Mouse (Mus musculus): Measurements from ENCODE around the gene Kif16b.
A peak's percentile ranks its signal among the peaks of the same experiment; 100 is the strongest.

Kif16b gene

GRCm38 (mm10) chr2:142731016-142731777 is 170.1 kb downstream of the Kif16b start:
- no peak for DNase-seq

- no peak for DNase-seq
Observed at GRCm38 (mm10) chr2:142724215-142725001, 176.9 kb downstream of the Kif16b start.

GRCm38 (mm10) chr2:142720174-142720573 is 181.2 kb downstream of the Kif16b start:
- DNase-seq: no peak

- no peak for DNase-seq
Observed at GRCm38 (mm10) chr2:142718998-142719397, 182.3 kb downstream of the Kif16b start.

GRCm38 (mm10) chr2:142717591-142717990 is 183.7 kb downstream of the Kif16b start:
- DNase-seq: no peak

GRCm38 (mm10) chr2:142715912-142716260 is 185.4 kb downstream of the Kif16b start:
- no peak for DNase-seq

- no peak for DNase-seq
Observed at GRCm38 (mm10) chr2:142715186-142715911, 186.0 kb downstream of the Kif16b start.

GRCm38 (mm10) chr2:142712727-142713126 is 188.6 kb downstream of the Kif16b start:
- no peak for DNase-seq

GRCm38 (mm10) chr2:142709326-142709725 is 192.0 kb downstream of the Kif16b start:
- no peak for DNase-seq

- no peak for DNase-seq
Observed at GRCm38 (mm10) chr2:142700689-142701088, 200.6 kb downstream of the Kif16b start.

- DNase-seq: peak; percentile 13
Observed at GRCm38 (mm10) chr2:142698650-142699049, 202.7 kb downstream of the Kif16b start.

GRCm38 (mm10) chr2:142694936-142695331 is 206.4 kb downstream of the Kif16b start:
- DNase-seq: no peak

- DNase-seq: no peak
Observed at GRCm38 (mm10) chr2:142694019-142694935, 207.1 kb downstream of the Kif16b start.

- no peak for DNase-seq
Observed at GRCm38 (mm10) chr2:142693461-142693860, 207.9 kb downstream of the Kif16b start.

- DNase-seq: no peak
Observed at GRCm38 (mm10) chr2:142689496-142689895, 211.8 kb downstream of the Kif16b start.

GRCm38 (mm10) chr2:142687936-142688514 is 213.3 kb downstream of the Kif16b start:
- no peak for DNase-seq

GRCm38 (mm10) chr2:142682965-142683709 is 218.2 kb downstream of the Kif16b start:
- DNase-seq: no peak

- DNase-seq: no peak
Observed at GRCm38 (mm10) chr2:142668426-142668825, 232.9 kb downstream of the Kif16b start.

- DNase-seq: no peak
Observed at GRCm38 (mm10) chr2:142651591-142651990, 249.7 kb downstream of the Kif16b start.

- no peak for DNase-seq
Observed at GRCm38 (mm10) chr2:142648023-142648453, 253.3 kb downstream of the Kif16b start.

- no peak for DNase-seq
Observed at GRCm38 (mm10) chr2:142646863-142647262, 254.5 kb downstream of the Kif16b start.
